Mouse (Mus musculus): ENCODE data around the gene Hist1h3e.
A peak's percentile ranks its signal among the peaks of the same experiment; 100 is the strongest.
"Not testable (repeated sequence)": the region's sequence is repeated elsewhere in the genome, so short reads cannot be mapped to it uniquely, and the experiment has no call there.

Hist1h3e gene

GRCm38 (mm10) chr13:23582219-23583056 lies 20.3 kb upstream of the Hist1h3e start:
- peak; percentile 47 for DNase-seq (ENCODE audit: low spot score)

GRCm38 (mm10) chr13:23581408-23582218 lies 19.4 kb upstream of the Hist1h3e start, which contains the start of gene Hist1h4d:
Gene Hist1h4d, plus strand, starts transcription at chr13:23581598.
- peak; percentile 94 for DNase-seq (ENCODE audit: low spot score)

- no peak for DNase-seq (ENCODE audit: low spot score)
These were observed 15.7 kb upstream of the Hist1h3e start for GRCm38 (mm10) chr13:23577835-23578234.

- DNase-seq (ENCODE audit: low spot score), result no peak
These were observed 14.9 kb upstream of the Hist1h3e start for GRCm38 (mm10) chr13:23576906-23577639.

GRCm38 (mm10) chr13:23576351-23576881 lies 14.2 kb upstream of the Hist1h3e start:
- peak; percentile 74 for DNase-seq (ENCODE audit: low spot score)

- not testable (repeated sequence) for DNase-seq (ENCODE audit: low spot score)
These were observed 13.7 kb upstream of the Hist1h3e start for GRCm38 (mm10) chr13:23575864-23576313.

GRCm38 (mm10) chr13:23575271-23575851 lies 13.2 kb upstream of the Hist1h3e start, which contains the start of gene Hist1h3d:
Gene Hist1h3d, plus strand, starts transcription at chr13:23575763.
- peak; percentile 89 for DNase-seq (ENCODE audit: low spot score)

- not testable (repeated sequence) for DNase-seq (ENCODE audit: low spot score)
These were observed 12.5 kb upstream of the Hist1h3e start for GRCm38 (mm10) chr13:23574546-23575170.

GRCm38 (mm10) chr13:23573898-23574524 lies 11.8 kb upstream of the Hist1h3e start, which contains the start of the genes Hist1h2bf and Hist1h2ad:
Gene Hist1h2bf, minus strand, starts transcription at chr13:23574196.
Gene Hist1h2ad, plus strand, starts transcription at chr13:23574381.
- DNase-seq (ENCODE audit: low spot score), result peak; percentile 98

- not testable (repeated sequence) for DNase-seq (ENCODE audit: low spot score)
These were observed 11.1 kb upstream of the Hist1h3e start for GRCm38 (mm10) chr13:23573034-23573897.

- DNase-seq (ENCODE audit: low spot score), result peak; percentile 54
These were observed 10.3 kb upstream of the Hist1h3e start for GRCm38 (mm10) chr13:23572218-23573033.

GRCm38 (mm10) chr13:23571504-23572217 lies 9.5 kb upstream of the Hist1h3e start:
- peak; percentile 68 for DNase-seq (ENCODE audit: low spot score)

GRCm38 (mm10) chr13:23571022-23571503 lies 8.9 kb upstream of the Hist1h3e start, which contains the start of the genes Hist1h2ae and Hist1h2bg:
Gene Hist1h2ae, minus strand, starts transcription at chr13:23571220.
Gene Hist1h2bg, plus strand, starts transcription at chr13:23571396.
- peak; percentile 94 for DNase-seq (ENCODE audit: low spot score)

GRCm38 (mm10) chr13:23570261-23571021 lies 8.3 kb upstream of the Hist1h3e start:
- DNase-seq (ENCODE audit: low spot score), result not testable (repeated sequence)

GRCm38 (mm10) chr13:23564482-23564881 lies 2.3 kb upstream of the Hist1h3e start:
- DNase-seq (ENCODE audit: low spot score), result no peak

- DNase-seq (ENCODE audit: low spot score), result peak; percentile 78
These were observed 712 bp upstream of the Hist1h3e start for GRCm38 (mm10) chr13:23562699-23563462.
